Mouse (Mus musculus) bone marrow, adult 2 months (tissue): ENCODE data around the gene Pgam1.

Experiments
- CTCF ChIP-seq: fragments of 200-500 bp; IDR thresholded peaks from 2 replicates; pipeline ENCODE4 v1.5.1; 2011; ENCODE audit warnings: low read length, control low read depth; ENCODE audit not compliant: control insufficient read depth, insufficient read depth
- POLR2A ChIP-seq: fragments of 200-500 bp; IDR thresholded peaks from 2 replicates; pipeline ENCODE4 v1.6.1; 2011; ENCODE audit warnings: low read depth, mild to moderate bottlenecking, control low read depth, low read length, borderline replicate concordance; ENCODE audit not compliant: control insufficient read depth

GRCm38 (mm10) chr19:41913774-41914591 lies 2.3 kb downstream of the Pgam1 start:
- no peak for TF ChIP-seq CTCF
- no peak for TF ChIP-seq POLR2A
